ENCODE assay signal across 9 mouse cellular contexts in the genomic region with DNA sequence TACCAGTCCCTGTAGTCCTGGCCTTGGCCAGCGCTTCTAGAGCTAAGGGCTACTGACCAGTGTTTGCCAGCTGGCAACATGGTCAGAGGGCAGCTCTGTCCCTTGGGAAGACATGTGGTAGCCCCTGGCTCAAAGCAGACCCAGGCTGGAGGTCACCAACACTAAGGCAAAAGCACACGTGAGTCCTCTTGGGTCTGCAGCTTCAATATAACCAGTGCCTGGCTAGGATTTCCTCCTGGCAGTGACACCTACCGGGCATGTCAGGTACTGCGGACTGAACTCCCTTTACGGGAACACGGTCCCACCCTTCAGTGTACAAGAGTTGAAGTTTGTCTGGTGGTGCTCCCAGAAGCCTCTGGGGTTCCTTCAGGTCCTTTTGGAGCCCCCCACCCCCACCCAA. TPM values are rescaled to one million over a fixed set of nuclear protein-coding genes. Genes with fewer than 3 reads are reported as not detected.
DNase-seq lines count a peak whose midpoint lies in the region; ATAC-seq and TF ChIP-seq lines count a peak whose summit lies in the region.
"Had no signal": no experiment of that assay in that cellular context is flagged by ENCODE, and none has a peak within 500 bp of the region (broad histone marks: within the 10 kb centered on the region; RNA-seq: fewer than 3 reads in every experiment).

No protein-coding gene starts in this region.

- no peak overlapping the region for H3K4me3 ChIP-seq in liver, embryonic 14.5 days (ENCODE audit: insufficient read depth in 1 of 2, low read depth in 2 of 2, low read length in 2 of 2)
- no peak overlapping the region for H3K4me3 ChIP-seq in neural tube, embryonic 14.5 days (ENCODE audit: low read depth, low read length)
- no peak overlapping the region for H3K4me3 ChIP-seq in testis, adult 2 months (ENCODE audit: control insufficient read depth, low read depth, low read length)
- H3K4me3 ChIP-seq: erythroblast, embryonic 14.5 days had no signal

- no peak for TF ChIP-seq EP300 in liver, embryonic 14.5 days (IDR thresholded peaks at IDR 0.05; ENCODE audit: low read depth)

- no peak overlapping the region for H3K27ac ChIP-seq in liver, embryonic 14.5 days
- H3K27ac ChIP-seq in neural tube, embryonic 14.5 days (ENCODE audit: low read depth, low read length), result no peak overlapping the region
- no peak overlapping the region for H3K27ac ChIP-seq in testis, adult 2 months (ENCODE audit: control insufficient read depth, insufficient read depth, low read depth, low read length)

- peak; percentile 93 for TF ChIP-seq CTCF in liver, embryonic 14.5 days (IDR thresholded peaks at IDR 0.05; ENCODE audit: low read depth)
- TF ChIP-seq CTCF in testis, adult 2 months (IDR thresholded peaks at IDR 0.05; ENCODE audit: control insufficient read depth, insufficient read depth, insufficient replicate concordance, low read depth, low read length), result peak; percentile 73; the same call in 1 of the 2 replicates

- ATAC-seq in liver, embryonic 14.5 days (ENCODE audit: insufficient read depth), result no peak
- peak; percentile 20; the same call in 1 of the 2 replicates for ATAC-seq in neural tube, embryonic 14.5 days (ENCODE audit: low read depth)

- H3K36me3 ChIP-seq in liver, embryonic 14.5 days (replicated peaks; ENCODE audit: control insufficient read depth, insufficient read depth, low read depth), result no peaks in the 10 kb centered on the region
- H3K36me3 ChIP-seq in neural tube, embryonic 14.5 days (ENCODE audit: control insufficient read depth, insufficient read depth, low read length), result no peaks in the 10 kb centered on the region
- no peaks in the 10 kb centered on the region for H3K36me3 ChIP-seq in testis, adult 2 months (ENCODE audit: control insufficient read depth, insufficient read depth, low read length)

- no peak overlapping the region for H3K9ac ChIP-seq in liver, embryonic 14.5 days (replicated peaks)
- no peak overlapping the region for H3K9ac ChIP-seq in neural tube, embryonic 14.5 days (replicated peaks; ENCODE audit: low read depth, low read length)

- peak; percentile 82 to 85 for DNase-seq in B cell, adult 2 months
- peak; percentile 95 for DNase-seq in adrenal gland, postnatal 10 days
- DNase-seq in embryo, embryonic 11.5 days (ENCODE audit: low read depth, low spot score), result peak; percentile 71
- DNase-seq in heart, adult 8-10 months (ENCODE audit: low spot score), result peak; percentile 91
- DNase-seq in kidney, postnatal 25 days, result peak; percentile 89 to 95
- DNase-seq in liver, embryonic 14.5 days (ENCODE audit: low read depth in 3 of 3, low spot score in 3 of 3), result peak; percentile 33 to 45 (median 37)

- no peak for TF ChIP-seq POLR2A in testis, adult 2 months (IDR thresholded peaks at IDR 0.05; ENCODE audit: control insufficient read depth, low read depth, low read length)

- no peaks in the 10 kb centered on the region for H3K9me3 ChIP-seq in liver, embryonic 14.5 days (ENCODE audit: control insufficient read depth, low read length)
- H3K9me3 ChIP-seq in neural tube, embryonic 14.5 days (ENCODE audit: control insufficient read depth, low read length), result no peaks in the 10 kb centered on the region

- H3K27me3 ChIP-seq in liver, embryonic 14.5 days (ENCODE audit: control insufficient read depth, insufficient read depth, low read length), result no peaks in the 10 kb centered on the region
- H3K27me3 ChIP-seq in neural tube, embryonic 14.5 days (ENCODE audit: control insufficient read depth, insufficient read depth, low read length), result no peaks in the 10 kb centered on the region
- H3K27me3 ChIP-seq in testis, adult 2 months (ENCODE audit: control insufficient read depth, insufficient read depth, low read length), result no peaks in the 10 kb centered on the region

- H3K4me2 ChIP-seq in liver, embryonic 14.5 days (ENCODE audit: low read depth), result no peak overlapping the region
- H3K4me2 ChIP-seq in neural tube, embryonic 14.5 days (ENCODE audit: low read depth, low read length), result no peak overlapping the region

- peaks cover 0 to 6% of the 10 kb centered on the region in 2 experiments; a peak in 2 of 4 replicates for H3K4me1 ChIP-seq in liver, embryonic 14.5 days (replicated peaks; ENCODE audit: control insufficient read depth in 2 of 2, insufficient read depth in 2 of 2, low read length in 1 of 2)
- H3K4me1 ChIP-seq in neural tube, embryonic 14.5 days (ENCODE audit: control insufficient read depth, insufficient read depth, low read length), result no peaks in the 10 kb centered on the region
- 0 out of 2 replicates have a peak, but pooled peaks cover 2% of the 10 kb centered on the region for H3K4me1 ChIP-seq in testis, adult 2 months (ENCODE audit: control insufficient read depth, insufficient read depth, low read length)

- 12% methylated on average over 6 of the region's 6 CpGs for WGBS in liver, embryonic 14.5 days (ENCODE audit: insufficient replicate concordance)
- 12% methylated on average over 6 of the region's 6 CpGs for WGBS in neural tube, embryonic 14.5 days

RNA-seq across cellular contexts. Expression of a gene that starts 16.8 kb away (rescaled TPM):
- total RNA-seq in adrenal gland, postnatal 10 days (2021), result 1 to 10 TPM; 2.0 to 3.8 TPM
- total RNA-seq in heart, adult 8-10 months (2022), result 1 to 10 TPM in 1 of 4 experiments, under 1 TPM in 3; 0.27 to 1.4 (median 0.66) TPM
- 0.22 and 0.27 TPM in 2 replicates for polyA plus RNA-seq in liver, embryonic 14.5 days (2012; rRNA removed)
- 0.29 and 0.38 TPM in 2 replicates for polyA plus RNA-seq in liver, embryonic 14.5 days (2014; fragmentation: Nextera tagmentation; extraction: Ambion mirVana)
- polyA plus RNA-seq in neural tube, embryonic 14.5 days (2014; fragmentation: Nextera tagmentation; extraction: Ambion mirVana), result 14.0 and 20.2 TPM in 2 replicates
- polyA plus RNA-seq in testis, adult 2 months (2012; rRNA removed), result 0.61 and 0.64 TPM in 2 replicates
- polyA plus RNA-seq: erythroblast, embryonic 14.5 days had no signal

RNA-seq across cellular contexts. Expression of a gene that starts 46.0 kb away (rescaled TPM):
- total RNA-seq in adrenal gland, postnatal 10 days (2021), result 10 to 100 TPM; 15.6 to 17.7 TPM
- total RNA-seq in heart, adult 8-10 months (2022), result 10 to 100 TPM in 1 of 4 experiments, 1 to 10 TPM in 3; 7.3 to 10.4 (median 9.1) TPM
- polyA plus RNA-seq in liver, embryonic 14.5 days (2012; rRNA removed), result 0.66 and 1.00 TPM in 2 replicates
- 0.19 and 0.37 TPM in 2 replicates for polyA plus RNA-seq in liver, embryonic 14.5 days (2014; fragmentation: Nextera tagmentation; extraction: Ambion mirVana)
- 27.7 and 33.0 TPM in 2 replicates for polyA plus RNA-seq in neural tube, embryonic 14.5 days (2014; fragmentation: Nextera tagmentation; extraction: Ambion mirVana)
- polyA plus RNA-seq in testis, adult 2 months (2012; rRNA removed), result 0.67 and 0.70 TPM in 2 replicates

RNA-seq across cellular contexts. Expression of a gene that starts 50.2 kb away (rescaled TPM):
- 100 to 1,000 TPM; 237 to 238 TPM for total RNA-seq in adrenal gland, postnatal 10 days (2021)
- 1 to 10 TPM; 4.5 to 5.7 (median 4.6) TPM for total RNA-seq in heart, adult 8-10 months (2022)
- 15.0 and 18.2 TPM in 2 replicates for polyA plus RNA-seq in liver, embryonic 14.5 days (2012; rRNA removed)
- 6.5 and 7.1 TPM in 2 replicates for polyA plus RNA-seq in liver, embryonic 14.5 days (2014; fragmentation: Nextera tagmentation; extraction: Ambion mirVana)
- 0.62 and 0.77 TPM in 2 replicates for polyA plus RNA-seq in neural tube, embryonic 14.5 days (2014; fragmentation: Nextera tagmentation; extraction: Ambion mirVana)
- polyA plus RNA-seq in testis, adult 2 months (2012; rRNA removed), result 1.7 and 2.6 TPM in 2 replicates

Comparison
In these comparisons a context has a peak if more than half of its experiments do, and no peak if none do; other contexts are left out.
1. DNase-seq: peak in every context shown above with its lines; median percentile 95 in adrenal gland, postnatal 10 days; 92 in kidney, postnatal 25 days; 91 in heart, adult 8-10 months; 84 in B cell, adult 2 months; 71 in embryo, embryonic 11.5 days; 37 in liver, embryonic 14.5 days.
2. RNA of a gene that starts 46.0 kb away (polyA plus RNA-seq): 27.7 to 33.0 TPM in neural tube, embryonic 14.5 days; 0.67 to 0.70 TPM in testis, adult 2 months and 0.19 to 1.00 TPM in liver, embryonic 14.5 days; every median in the first group is over 10 times any median in the second.